Mouse (Mus musculus) stomach, postnatal 0 days (tissue): ENCODE results near the gene Akap13.

Experiments used
- CTCF ChIP-seq: IDR thresholded peaks from 2 replicates; pipeline ENCODE4 v1.5.1; 2016; ENCODE audit warnings: antibody characterized with exemption, low read depth, mild to moderate bottlenecking, moderate library complexity
- EP300 ChIP-seq: optimal IDR thresholded peaks from 2 replicates; pipeline ENCODE3; 2016; ENCODE audit warnings: antibody characterized with exemption

DNA sequence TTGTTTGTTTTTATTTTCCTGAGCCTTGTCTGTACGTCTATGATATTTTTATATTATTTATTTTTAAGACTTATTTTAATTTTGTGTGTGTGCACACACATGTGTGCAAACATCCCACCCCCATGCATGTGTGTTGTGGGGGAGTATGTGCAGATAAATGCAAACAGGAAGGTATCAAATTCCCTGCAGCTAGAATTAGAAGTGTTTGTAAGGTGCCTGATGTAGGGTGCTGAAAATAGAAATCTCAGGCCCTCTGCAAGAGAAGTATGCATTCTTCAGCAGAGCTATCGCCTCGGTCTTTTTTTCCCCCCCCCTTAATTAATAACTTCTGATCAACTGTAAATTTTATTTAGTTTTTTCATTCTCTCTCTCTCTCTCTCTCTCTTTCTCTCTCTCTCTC is 151.9 kb downstream of the Akap13 start:
- no peak for TF ChIP-seq EP300
- TF ChIP-seq CTCF: no peak
